Mouse (Mus musculus) erythroblast, embryonic 14.5 days (primary cell): ENCODE data around the gene Gadd45gip1.

Source experiments
- GATA1 ChIP-seq: IDR thresholded peaks from 2 replicates; pipeline ENCODE4 v1.6.1; 2012; ENCODE audit warnings: low read length, inconsistent platforms, mixed read lengths
- TAL1 ChIP-seq: IDR thresholded peaks from 3 replicates; pipeline ENCODE4 v1.6.1; 2012; ENCODE audit warnings: low read length, inconsistent platforms, mixed read lengths

- TF ChIP-seq TAL1 (no peak), GATA1 (no peak)
Measured at GRCm38 (mm10) chr8:84783919-84784581, 47.3 kb upstream of the Gadd45gip1 start.
